Mouse (Mus musculus) thymus, adult 2 months (tissue): ENCODE measurements at regions not wholly inside any gene's neighbourhood (a gene's known extent, or its start where the extent isn't known, plus 50 kb on each side); places are given as distances from the start of the nearest gene placed in this dataset.

ENCODE experiments used
- CTCF ChIP-seq: fragments of 200-500 bp; IDR thresholded peaks from 2 replicates; pipeline ENCODE4 v1.5.1; 2012; ENCODE audit warnings: mild to moderate bottlenecking, control low read depth, low read length, moderate library complexity, borderline replicate concordance; ENCODE audit not compliant: control insufficient read depth, poor library complexity, insufficient read depth; ENCODE audit errors: extremely low read depth
- POLR2A ChIP-seq: fragments of 200-500 bp; IDR thresholded peaks from 2 replicates; pipeline ENCODE4 v1.6.1; 2012; ENCODE audit warnings: mild to moderate bottlenecking, low read length, control low read depth, moderate library complexity; ENCODE audit not compliant: control insufficient read depth, poor library complexity, insufficient read depth; ENCODE audit errors: extremely low read depth

DNA sequence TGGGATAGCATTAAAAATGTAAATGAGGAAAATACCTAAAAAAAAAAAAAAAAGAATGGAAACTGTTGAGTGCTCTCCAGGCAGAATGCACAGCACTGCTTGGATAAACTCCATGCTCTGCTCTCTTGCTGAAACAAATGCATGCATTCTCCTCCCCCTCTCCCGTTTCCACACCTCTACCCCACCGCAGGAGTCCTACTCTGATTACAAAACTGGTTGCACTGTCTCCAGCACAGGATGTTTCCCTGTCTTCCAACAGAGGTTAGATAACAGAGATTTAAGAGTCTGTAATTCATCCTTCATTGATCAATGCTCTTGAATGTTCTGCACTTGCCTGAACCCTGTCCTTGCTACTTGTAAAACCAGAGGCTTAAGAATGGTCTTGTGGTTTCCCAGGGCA is 124.3 kb upstream of the C1qtnf7 start:
- TF ChIP-seq CTCF (no peak), POLR2A (no peak)
